Comparison of ENCODE assay signal across 10 mouse cellular contexts in the genomic region with DNA sequence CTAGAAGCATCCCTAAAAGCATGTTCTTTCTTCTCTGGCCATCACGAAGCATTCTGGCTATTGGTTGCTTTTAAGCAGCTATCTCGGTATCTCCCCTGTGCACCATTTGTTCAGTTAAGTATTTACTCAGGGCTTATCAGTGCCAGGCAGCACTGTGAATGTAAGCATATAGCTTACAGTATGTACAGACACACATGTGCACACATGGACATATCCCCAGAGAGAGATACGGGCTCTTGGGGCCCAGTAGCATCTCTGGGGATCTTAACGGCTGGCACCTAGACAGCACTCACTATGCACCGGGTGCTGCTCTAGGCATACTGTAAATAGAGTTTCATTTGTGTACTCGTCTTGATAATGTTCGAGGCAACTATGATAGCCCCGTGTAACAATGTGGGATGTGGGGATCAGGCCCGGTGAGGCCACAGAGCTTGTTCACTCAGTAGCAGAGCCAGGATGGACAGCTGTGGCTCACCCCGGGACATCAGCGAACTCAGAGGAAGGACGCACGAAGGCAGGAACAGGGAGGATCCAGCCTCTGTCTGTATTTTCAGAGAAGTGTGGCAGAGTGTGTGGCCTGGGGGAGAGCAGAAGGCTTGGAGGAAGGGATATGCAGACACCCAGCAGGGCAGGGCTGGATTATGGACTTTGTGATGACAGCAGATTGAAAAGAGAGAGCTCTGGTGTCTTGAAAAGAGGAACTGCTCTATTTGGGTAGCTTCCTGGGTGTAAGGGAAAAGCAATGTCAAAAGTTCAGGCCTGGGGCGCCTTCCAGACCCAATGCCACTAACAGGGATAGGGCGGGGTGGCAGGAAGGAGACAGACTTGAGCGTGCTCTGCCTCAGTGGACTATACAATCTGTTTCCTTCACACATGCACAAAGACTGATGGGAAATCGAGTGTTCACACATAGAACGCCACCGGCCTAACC. TPM values are rescaled to one million over a fixed set of nuclear protein-coding genes. Genes with fewer than 3 reads are reported as not detected.
DNase-seq lines count a peak whose midpoint lies in the region; TF ChIP-seq lines count a peak whose summit lies in the region.
"Had no signal": no experiment of that assay in that cellular context is flagged by ENCODE, and none has a peak within 500 bp of the region (broad histone marks: within the 10 kb centered on the region; RNA-seq: fewer than 3 reads in every experiment).

No protein-coding gene starts in this region.

- peak overlapping the region; percentile 72 for H3K9ac ChIP-seq in MEL (ENCODE audit: control insufficient read depth, low read depth, low read length, poor library complexity, severe bottlenecking)
- H3K9ac ChIP-seq: midbrain, embryonic 12.5 days had no signal

- peak overlapping the region; percentile 37 to 43 for H3K4me3 ChIP-seq in MEL (ENCODE audit: control insufficient read depth in 1 of 2, insufficient read depth in 1 of 2, low read depth in 2 of 2, low read length in 2 of 2)
- H3K4me3 ChIP-seq in macrophage (ENCODE audit: inconsistent target) = no peak overlapping the region
- H3K4me3 ChIP-seq: midbrain, embryonic 12.5 days had no signal

- no peaks in the 10 kb centered on the region for H3K27me3 ChIP-seq in MEL (ENCODE audit: control insufficient read depth in 1 of 2, insufficient read depth in 2 of 2, low read length in 2 of 2)
- H3K27me3 ChIP-seq: midbrain, embryonic 12.5 days had no signal

- TF ChIP-seq EP300 in MEL (IDR thresholded peaks at IDR 0.05; ENCODE audit: low read depth in 1 of 2, low read length in 2 of 2) = peak; percentile 97 to 99

- TF ChIP-seq RAD21 in MEL (IDR thresholded peaks at IDR 0.05; ENCODE audit: low read depth, low read length) = no peak

- H3K4me1 ChIP-seq in MEL (ENCODE audit: control insufficient read depth in 1 of 2, insufficient read depth in 2 of 2, low read length in 2 of 2) = peaks cover 10 to 38% of the 10 kb centered on the region in 2 experiments
- H3K4me1 ChIP-seq: midbrain, embryonic 12.5 days had no signal

- no peaks in the 10 kb centered on the region for H3K9me3 ChIP-seq in MEL (replicated peaks; ENCODE audit: insufficient read depth, low read length)
- H3K9me3 ChIP-seq: midbrain, embryonic 12.5 days had no signal

- no peak for TF ChIP-seq CTCF in MEL (IDR thresholded peaks at IDR 0.05 in 2 of 3, conservative IDR thresholded peaks at IDR 0.05 in 1 of 3; ENCODE audit: control insufficient read depth in 1 of 3, insufficient read depth in 1 of 3, low read depth in 2 of 3, low read length in 3 of 3, poor library complexity in 1 of 3, severe bottlenecking in 1 of 3)

- H3K36me3 ChIP-seq in MEL (ENCODE audit: control insufficient read depth in 1 of 2, insufficient read depth in 2 of 2, low read length in 2 of 2) (peaks cover 0 to 22% of the 10 kb centered on the region in 2 experiments; a peak in 2 of 4 replicates), macrophage (ENCODE audit: inconsistent target) (no peaks in the 10 kb centered on the region)
- H3K36me3 ChIP-seq: midbrain, embryonic 12.5 days had no signal

- 62% methylated on average over 19 of the region's 19 CpGs for WGBS in macrophage (ENCODE audit: missing documents)

- peak; percentile 17 to 38; a peak in 2 of 4 replicates for TF ChIP-seq POLR2A in MEL (IDR thresholded peaks at IDR 0.05; ENCODE audit: control insufficient read depth in 1 of 2, insufficient read depth in 1 of 2, low read depth in 1 of 2, low read length in 2 of 2, poor library complexity in 1 of 2)

- H3K27ac ChIP-seq in MEL (ENCODE audit: control insufficient read depth, low read depth, low read length) (peak overlapping the region; percentile 98), macrophage (peak overlapping the region; percentile 82)
- H3K27ac ChIP-seq: midbrain, embryonic 12.5 days had no signal

- intact Hi-C loops in heart, postnatal 14 days (cut with DNase I) = no loop called here

- H3K79me2 ChIP-seq in MEL (ENCODE audit: control insufficient read depth, insufficient read depth, low read length, poor library complexity) (no peaks in the 10 kb centered on the region), macrophage (ENCODE audit: inconsistent target) (no peaks in the 10 kb centered on the region)

- DNase-seq in 416B (ENCODE audit: low read depth) (peak; percentile 8), MEL (ENCODE audit: low read depth, low spot score) (peak; percentile 95)
- DNase-seq in heart, postnatal 14 days = peak; percentile 21 to 28
- no peak for DNase-seq in layer of hippocampus, postnatal 10 days (ENCODE audit: low spot score in 2 of 2)
- no peak for DNase-seq in left cerebral cortex, adult 18-20 months (ENCODE audit: low spot score in 2 of 2)
- no peak for DNase-seq in layer of hippocampus, postnatal 36 days
- DNase-seq in retina, postnatal 1 day = no peak
- DNase-seq: adrenal gland, adult 8-10 months had no signal

TF ChIP-seq in MEL, 35 proteins besides CTCF, POLR2A, EP300 and RAD21 (continues in another document):
- TF ChIP-seq MYB (IDR thresholded peaks at IDR 0.05; ENCODE audit: low read depth, low read length) (peak; percentile 95), KAT2A (conservative IDR thresholded peaks at IDR 0.05; ENCODE audit: low read depth, low read length) (no peak; the same call in none of the 2 replicates), USF1 (IDR thresholded peaks at IDR 0.05; ENCODE audit: low read depth, low read length) (peak; percentile 40; the same call in 1 of the 2 replicates), GATA1 (IDR thresholded peaks at IDR 0.05; ENCODE audit: low read depth, low read length) (peak; percentile 100), ZKSCAN1 (IDR thresholded peaks at IDR 0.05; ENCODE audit: low read depth, low read length) (no peak), NELFE (IDR thresholded peaks at IDR 0.05; ENCODE audit: low read depth, low read length) (peak; percentile 44; the same call in 1 of the 2 replicates), HCFC1 (IDR thresholded peaks at IDR 0.05; ENCODE audit: low read depth, low read length) (peak; percentile 50), E2F4 (IDR thresholded peaks at IDR 0.05; ENCODE audit: borderline replicate concordance, low read depth, low read length) (no peak), MXI1 (IDR thresholded peaks at IDR 0.05; ENCODE audit: low read depth, low read length) (peak; percentile 91), NRF1 (IDR thresholded peaks at IDR 0.05; ENCODE audit: insufficient read depth, low read depth, low read length, poor library complexity, severe bottlenecking) (0 out of 2 replicates have a peak, but pooled peaks have one; percentile 4), MAZ (IDR thresholded peaks at IDR 0.05; ENCODE audit: low read depth, low read length) (peak; percentile 44; the same call in 1 of the 2 replicates), TBP (IDR thresholded peaks at IDR 0.05; ENCODE audit: low read depth, low read length) (peak; percentile 88), USF2 (IDR thresholded peaks at IDR 0.05; ENCODE audit: borderline replicate concordance in 1 of 2, insufficient read depth in 1 of 2, low read depth in 1 of 2, low read length in 2 of 2) (no peak), SIN3A (IDR thresholded peaks at IDR 0.05; ENCODE audit: low read length) (peak; percentile 89), ZNF384 (IDR thresholded peaks at IDR 0.05; ENCODE audit: low read depth, low read length) (no peak), POLR2AphosphoS5 (IDR thresholded peaks at IDR 0.05; ENCODE audit: borderline replicate concordance, low read depth, low read length) (no peak), CHD2 (IDR thresholded peaks at IDR 0.05; ENCODE audit: low read length) (no peak), TCF12 (IDR thresholded peaks at IDR 0.05; ENCODE audit: low read depth, low read length) (peak; percentile 99), CHD1 (IDR thresholded peaks at IDR 0.05; ENCODE audit: low read depth, low read length) (no peak), RCOR1 (IDR thresholded peaks at IDR 0.05; ENCODE audit: low read depth, low read length) (peak; percentile 87), MAFK (IDR thresholded peaks at IDR 0.05; ENCODE audit: borderline replicate concordance, low read depth, low read length) (0 out of 2 replicates have a peak, but pooled peaks have one; percentile 22), GABPA (IDR thresholded peaks at IDR 0.05; ENCODE audit: low read depth, low read length) (no peak), MYC (IDR thresholded peaks at IDR 0.05; ENCODE audit: low read depth, low read length) (peak; percentile 98), ETS1 (IDR thresholded peaks at IDR 0.05; ENCODE audit: low read depth, low read length) (peak; percentile 98), ZMIZ1 (IDR thresholded peaks at IDR 0.05; ENCODE audit: low read depth, low read length) (peak; percentile 74; the same call in 1 of the 2 replicates), ELF1 (IDR thresholded peaks at IDR 0.05; ENCODE audit: low read depth, low read length) (0 out of 2 replicates have a peak, but pooled peaks have one; percentile 28), MAX (IDR thresholded peaks at IDR 0.05; ENCODE audit: low read length) (peak; percentile 92), JUND (IDR thresholded peaks at IDR 0.05; ENCODE audit: low read depth, low read length) (0 out of 2 replicates have a peak, but pooled peaks have one; percentile 59), UBTF (IDR thresholded peaks at IDR 0.05; ENCODE audit: borderline replicate concordance, insufficient read depth, low read depth, low read length) (no peak), SMC3 (IDR thresholded peaks at IDR 0.05; ENCODE audit: low read depth, low read length) (no peak), MEF2A (IDR thresholded peaks at IDR 0.05; ENCODE audit: extremely low read depth, insufficient replicate concordance, low read depth, low read length, poor library complexity, severe bottlenecking) (peak; percentile 36; the same call in 1 of the 2 replicates), BHLHE40 (IDR thresholded peaks at IDR 0.05; ENCODE audit: borderline replicate concordance, low read depth, low read length) (peak; percentile 88), POLR2AphosphoS2 (IDR thresholded peaks at IDR 0.05; ENCODE audit: low read length) (peak; percentile 49; the same call in 1 of the 2 replicates)

RNA-seq across cellular contexts. Expression of gene Lyve1, which starts 57.6 kb away (rescaled TPM):
- not detected in 2 replicates for total RNA-seq in MEL (2012; rRNA removed)
- polyA plus RNA-seq in MEL (2012; ENCODE audit: insufficient read depth in 1 of 2, insufficient read length in 2 of 2, low read depth in 1 of 2, low replicate concordance in 2 of 2, missing spikeins in 1 of 2) (not detected), macrophage (2018) (0.11 to 0.95 TPM (median 0.12 TPM) in 3 replicates)
- total RNA-seq in heart, postnatal 14 days (2021) = 10 to 100 TPM; 21.5 to 22.8 TPM
- not detected for total RNA-seq in macrophage (2018; cell fraction: chromatin; rRNA removed)
- under 1 TPM in 19 of 26 experiments, not detected in 7; 0.06 to 0.36 (median 0.19) TPM for total RNA-seq in macrophage (2018; cell fraction: cytosol; rRNA removed)
- total RNA-seq in macrophage (2018; cell fraction: nucleus; rRNA removed) = under 1 TPM in 4 of 26 experiments, not detected in 22; 0.17 to 0.89 (median 0.33) TPM
- total RNA-seq in layer of hippocampus, postnatal 10 days (2021) = 1 to 10 TPM; 1.8 to 2.8 TPM
- total RNA-seq in left cerebral cortex, adult 18-20 months (2021) = 1 to 10 TPM; 1.5 to 1.6 TPM
- total RNA-seq in layer of hippocampus, postnatal 36 days (2021) = 1 to 10 TPM; 1.3 to 2.5 TPM

Comparison
In these comparisons a context has a peak if more than half of its experiments do, and no peak if none do; other contexts are left out.
1. DNase-seq: peak in 416B (single experiment), MEL (single experiment) and heart, postnatal 14 days (2 of 2); none in layer of hippocampus, postnatal 10 days (0 of 2), left cerebral cortex, adult 18-20 months (0 of 2), layer of hippocampus, postnatal 36 days (0 of 2) and retina, postnatal 1 day (single experiment).
2. RNA of gene Lyve1, which starts 57.6 kb away (total RNA-seq): 21.5 to 22.8 TPM in heart, postnatal 14 days; 1.8 to 2.8 TPM in layer of hippocampus, postnatal 10 days, 1.3 to 2.5 TPM in layer of hippocampus, postnatal 36 days, 1.5 to 1.6 TPM in left cerebral cortex, adult 18-20 months and not detected in MEL; every median in the first group is over 4 times any median in the second.